Mouse (Mus musculus) urinary bladder, postnatal 14 days (tissue): Measurements from ENCODE around the gene Rbm38.

Experiments
- DNase-seq: peaks from one replicate; pipeline ENCODE4 v3.0.0; 2021; ENCODE audit warnings: low spot score

The Rbm38 gene

GRCm38 (mm10) chr2:173020430-173020829, at the start of gene Rbm38:
Gene Rbm38 (plus strand): TSS chr2:173020498.
- DNase-seq: no peak

- DNase-seq: no peak
Observed at GRCm38 (mm10) chr2:172971865-172972264, 48.4 kb upstream of the Rbm38 start.

- no peak for DNase-seq
Observed at GRCm38 (mm10) chr2:172973806-172974565, 46.3 kb upstream of the Rbm38 start.

- no peak for DNase-seq
Observed at GRCm38 (mm10) chr2:172974701-172975100, 45.6 kb upstream of the Rbm38 start.

GRCm38 (mm10) chr2:172975159-172975558, 45.1 kb upstream of the Rbm38 start:
- no peak for DNase-seq

GRCm38 (mm10) chr2:172976661-172977238, 43.5 kb upstream of the Rbm38 start:
- no peak for DNase-seq

- no peak for DNase-seq
Observed at GRCm38 (mm10) chr2:172977409-172978130, 42.7 kb upstream of the Rbm38 start, which contains the start of gene Spo11. Gene Spo11 (plus strand): TSS chr2:172977700.

- no peak for DNase-seq
Observed at GRCm38 (mm10) chr2:172978131-172978633, 42.1 kb upstream of the Rbm38 start.

- no peak for DNase-seq
Observed at GRCm38 (mm10) chr2:172979666-172980345, 40.5 kb upstream of the Rbm38 start.

GRCm38 (mm10) chr2:172982776-172983561, 37.3 kb upstream of the Rbm38 start:
- no peak for DNase-seq

- no peak for DNase-seq
Observed at GRCm38 (mm10) chr2:172990161-172990560, 30.1 kb upstream of the Rbm38 start.

- DNase-seq: peak; percentile 74
Observed at GRCm38 (mm10) chr2:172996207-172996606, 24.1 kb upstream of the Rbm38 start.

- DNase-seq: no peak
Observed at GRCm38 (mm10) chr2:172997748-172998147, 22.6 kb upstream of the Rbm38 start.

- no peak for DNase-seq
Observed at GRCm38 (mm10) chr2:172998478-172998877, 21.8 kb upstream of the Rbm38 start.

- DNase-seq: peak; percentile 99
Observed at GRCm38 (mm10) chr2:172999630-173000284, 20.5 kb upstream of the Rbm38 start, which contains the start of gene Rae1. Gene Rae1 (plus strand): TSS chr2:173000117.

- peak; percentile 69 for DNase-seq
Observed at GRCm38 (mm10) chr2:173000285-173000652, 20.0 kb upstream of the Rbm38 start.

GRCm38 (mm10) chr2:173000921-173001320, 19.4 kb upstream of the Rbm38 start:
- DNase-seq: no peak

- no peak for DNase-seq
Observed at GRCm38 (mm10) chr2:173003737-173004136, 16.6 kb upstream of the Rbm38 start.

- DNase-seq: no peak
Observed at GRCm38 (mm10) chr2:173010220-173010717, 10.0 kb upstream of the Rbm38 start.

GRCm38 (mm10) chr2:173011440-173011839, 8.9 kb upstream of the Rbm38 start:
- no peak for DNase-seq
